Mouse (Mus musculus) stomach, postnatal 0 days (tissue): Measurements from ENCODE around the gene Agr3. TPM values are rescaled to one million over a fixed set of nuclear protein-coding genes. Genes with fewer than 3 reads are reported as not detected.

Source experiments
- ATAC-seq: fragments of 200-750 bp; cut with Nextera tagmentation; 2 replicates; pipeline ENCODE4 v1.8.0; 2017; ENCODE audit not compliant: low FRiP score, low TSS enrichment
- DNase-seq: peaks from one replicate; pipeline ENCODE4 v3.0.0-alpha.2; 2016; ENCODE audit warnings: low spot score
- H3K27ac ChIP-seq: fragments of 300-500 bp; sonication (generic); replicated peaks from 2 replicates; pipeline ENCODE4 v1.5.1; 2014; ENCODE audit warnings: mild to moderate bottlenecking, control low read depth
- H3K27me3 ChIP-seq: fragments of 300-500 bp; sonication (generic); 2 replicates; pipeline ENCODE4 v1.6.1; 2014; ENCODE audit warnings: low read length; ENCODE audit not compliant: control insufficient read depth, insufficient read depth
- H3K36me3 ChIP-seq: fragments of 300-500 bp; sonication (generic); 2 replicates; pipeline ENCODE4 v1.6.1; 2014; ENCODE audit warnings: low read length, mixed read lengths; ENCODE audit not compliant: control insufficient read depth, insufficient read depth
- H3K4me1 ChIP-seq: fragments of 300-500 bp; sonication (generic); replicated peaks from 2 replicates; pipeline ENCODE4 v1.6.1; 2014; ENCODE audit warnings: antibody characterized with exemption; ENCODE audit not compliant: control insufficient read depth, insufficient read depth
- H3K4me2 ChIP-seq: fragments of 300-500 bp; sonication (generic); replicated peaks from 2 replicates; pipeline ENCODE4 v1.6.1; 2014; ENCODE audit warnings: low read depth, mild to moderate bottlenecking, control low read depth, moderate library complexity
- H3K4me3 ChIP-seq: fragments of 300-500 bp; sonication (generic); 2 replicates; pipeline ENCODE4 v1.5.1; 2014; ENCODE audit warnings: low read depth, low read length, control low read depth
- H3K9ac ChIP-seq: fragments of 300-500 bp; sonication (generic); 2 replicates; pipeline ENCODE4 v1.6.1; 2014; ENCODE audit warnings: mild to moderate bottlenecking, low read length, control low read depth, mixed read lengths
- H3K9me3 ChIP-seq: fragments of 300-500 bp; sonication (generic); 2 replicates; pipeline ENCODE4 v1.6.1; 2016; ENCODE audit warnings: low read length; ENCODE audit not compliant: control insufficient read depth
- CTCF ChIP-seq: IDR thresholded peaks from 2 replicates; pipeline ENCODE4 v1.5.1; 2016; ENCODE audit warnings: antibody characterized with exemption, low read depth, mild to moderate bottlenecking, moderate library complexity
- EP300 ChIP-seq: optimal IDR thresholded peaks from 2 replicates; pipeline ENCODE3; 2016; ENCODE audit warnings: antibody characterized with exemption
- WGBS: fragments of 180-500 bp; shearing (Covaris S2); extraction: QIAGEN DNeasy Blood & Tissue Kit; methylation state at CpG from one replicate; pipeline ENCODE4 v1.1.7; 2014; 5-methylcytosine and 5-hydroxymethylcytosine counted together
- polyA plus RNA-seq: library from polyadenylated mRNA; unstranded; fragments of >200 nt; fragmentation: Nextera tagmentation; extraction: Ambion mirVana; gene quantifications from 2 replicates; pipeline ENCODE4 v1.2.1, GENCODE M21; 2015

Agr3 gene
- polyA plus RNA-seq, 1 experiment from 2014 or later = 1.2 TPM

DNA sequence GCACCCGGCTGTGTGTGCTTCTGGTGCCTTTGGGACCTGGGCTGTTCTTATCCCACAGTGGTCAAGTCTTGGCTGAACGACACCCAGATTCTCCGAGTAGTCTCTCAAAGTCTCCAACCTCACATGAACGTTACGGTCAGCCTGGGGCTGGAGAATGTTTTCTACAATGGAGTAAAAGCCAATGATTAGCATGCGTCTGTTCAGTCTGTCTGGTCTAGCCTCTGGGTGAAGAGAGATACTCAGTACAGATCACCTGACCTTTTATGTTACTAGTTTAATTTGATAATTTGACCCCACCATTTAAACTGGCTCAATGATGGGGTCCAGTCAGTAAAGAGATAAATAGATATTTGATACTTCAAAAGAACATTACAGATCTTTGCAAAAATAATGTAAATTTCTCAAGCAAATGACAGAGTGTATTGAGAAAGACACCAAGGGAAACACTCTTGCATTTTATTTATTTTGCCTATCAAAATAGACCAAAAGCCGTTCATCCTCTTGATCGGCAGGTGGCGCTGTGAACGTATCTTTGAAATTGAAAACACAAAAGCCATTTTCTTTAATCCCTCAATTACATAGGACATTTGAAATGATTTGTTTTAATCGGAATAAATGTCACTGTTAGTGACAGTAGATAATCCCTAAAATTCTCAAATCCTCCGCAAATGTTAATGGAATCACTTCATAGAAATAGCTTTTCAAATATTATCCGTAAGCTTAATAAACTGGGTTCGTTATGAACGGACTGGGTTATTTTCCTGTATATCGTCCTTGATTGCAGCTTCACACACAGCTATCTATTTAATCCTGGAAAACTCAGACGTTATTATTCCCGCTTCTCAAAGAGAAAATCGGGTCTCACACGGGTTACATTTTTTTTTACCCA lies 29.3 kb upstream of the Agr3 start:
- no peak for ATAC-seq
- H3K9me3 ChIP-seq = no peaks in the 10 kb centered on the region
- no peak overlapping the region for H3K9ac ChIP-seq
- no peaks in the 10 kb centered on the region for H3K27me3 ChIP-seq
- 29% methylated on average over 20 of the region's 20 CpGs for WGBS
- no peaks in the 10 kb centered on the region for H3K36me3 ChIP-seq
- H3K4me2 ChIP-seq = peak overlapping the region; percentile 39
- H3K4me1 ChIP-seq = no peaks in the 10 kb centered on the region
- peak overlapping the region; percentile 27; the same call in 1 of the 2 replicates for H3K4me3 ChIP-seq
- DNase-seq = peak; percentile 68
- TF ChIP-seq CTCF (peak; percentile 87), EP300 (no peak)
- H3K27ac ChIP-seq = no peak overlapping the region

DNA sequence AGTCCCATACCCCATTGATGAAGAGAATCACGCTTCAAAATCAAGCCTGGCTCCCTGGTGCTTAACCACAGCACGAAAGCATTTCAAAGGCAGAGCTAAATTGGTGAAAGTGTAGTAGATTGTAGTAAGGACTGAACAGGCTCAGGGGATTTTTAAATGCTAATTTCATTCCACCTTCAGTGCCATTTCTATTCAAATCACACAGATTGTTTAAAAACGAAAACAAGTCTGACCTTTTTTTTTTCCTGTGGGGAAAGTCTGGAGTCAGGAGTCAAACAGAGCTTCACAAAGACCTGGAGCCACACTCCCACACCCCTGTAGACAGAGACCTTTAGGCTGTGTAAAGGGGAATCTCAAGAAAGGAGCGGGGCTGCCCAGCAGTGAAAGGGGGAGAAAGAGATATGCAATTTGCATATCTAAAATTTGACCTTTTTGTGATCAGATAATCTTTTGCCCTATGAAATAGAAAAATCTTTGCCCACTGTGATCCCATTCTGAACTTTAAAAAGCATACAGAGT lies 28.6 kb upstream of the Agr3 start:
- ATAC-seq (no peak), DNase-seq (no peak)

DNA sequence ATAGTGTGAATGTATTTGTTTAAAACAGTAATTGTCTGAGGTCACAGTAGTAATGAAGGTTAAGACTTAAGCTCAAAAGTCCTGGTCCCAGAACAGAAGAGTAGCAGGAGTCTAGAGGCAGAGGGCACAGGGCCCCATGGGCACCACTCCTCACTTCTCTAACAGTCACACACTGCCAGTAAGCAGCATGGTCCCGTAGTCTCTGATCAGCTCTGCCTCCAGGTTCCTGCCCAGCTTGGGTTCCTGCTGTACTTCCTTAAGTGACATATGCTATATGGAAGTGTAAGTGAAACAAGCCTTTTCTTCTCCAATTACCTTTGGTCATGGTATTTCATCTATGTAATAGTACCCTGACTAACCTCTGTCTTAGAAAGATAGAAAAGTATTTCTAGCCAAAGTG lies 14.8 kb upstream of the Agr3 start:
- Histone ChIP-seq H3K4me3 (no peak overlapping the region), H3K9me3 (no peaks in the 10 kb centered on the region), H3K4me2 (no peak overlapping the region), H3K9ac (no peak overlapping the region), H3K27me3 (no peaks in the 10 kb centered on the region), H3K36me3 (no peaks in the 10 kb centered on the region), H3K4me1 (no peaks in the 10 kb centered on the region), H3K27ac (no peak overlapping the region)
- DNase-seq = no peak
- TF ChIP-seq CTCF (no peak), EP300 (no peak)
- WGBS = 71% methylated on average over 1 of the region's 1 CpGs
- ATAC-seq = no peak

More for the DNA sequence above, 28.6 kb upstream of the Agr3 start:
- 40% methylated on average over 4 of the region's 4 CpGs for WGBS
- TF ChIP-seq CTCF (no peak), EP300 (no peak)
- Histone ChIP-seq H3K4me1 (no peaks in the 10 kb centered on the region), H3K4me2 (peak overlapping the region; percentile 39), H3K9me3 (no peaks in the 10 kb centered on the region), H3K27me3 (no peaks in the 10 kb centered on the region), H3K9ac (no peak overlapping the region), H3K27ac (no peak overlapping the region), H3K4me3 (peak overlapping the region; percentile 27; the same call in 1 of the 2 replicates), H3K36me3 (no peaks in the 10 kb centered on the region)

DNA sequence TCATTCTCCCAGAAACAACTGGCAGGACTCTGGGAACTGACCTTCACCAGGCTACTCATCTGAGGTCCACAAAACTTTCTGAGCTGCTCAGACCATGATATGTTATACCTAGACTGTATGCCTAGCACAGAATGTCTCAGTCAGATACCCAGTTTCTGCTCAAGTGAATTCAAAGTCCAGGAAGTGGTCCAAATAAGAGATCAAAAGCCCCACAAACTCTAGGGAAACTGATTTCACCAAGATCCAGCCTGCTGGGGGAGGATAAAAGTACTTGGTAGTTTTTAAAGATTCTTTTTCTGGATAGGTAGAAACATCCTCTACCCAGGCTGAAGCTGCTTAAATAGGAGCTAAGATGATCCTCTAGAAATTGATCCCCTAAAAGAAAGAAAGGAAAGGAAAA lies 9.6 kb upstream of the Agr3 start:
- Histone ChIP-seq H3K4me3 (no peak overlapping the region), H3K9ac (no peak overlapping the region), H3K4me1 (no peaks in the 10 kb centered on the region), H3K27me3 (no peaks in the 10 kb centered on the region), H3K9me3 (no peaks in the 10 kb centered on the region), H3K27ac (no peak overlapping the region), H3K4me2 (no peak overlapping the region), H3K36me3 (no peaks in the 10 kb centered on the region)
- TF ChIP-seq EP300 = no peak
- no peak for TF ChIP-seq CTCF
- DNase-seq (no peak), ATAC-seq (no peak)

DNA sequence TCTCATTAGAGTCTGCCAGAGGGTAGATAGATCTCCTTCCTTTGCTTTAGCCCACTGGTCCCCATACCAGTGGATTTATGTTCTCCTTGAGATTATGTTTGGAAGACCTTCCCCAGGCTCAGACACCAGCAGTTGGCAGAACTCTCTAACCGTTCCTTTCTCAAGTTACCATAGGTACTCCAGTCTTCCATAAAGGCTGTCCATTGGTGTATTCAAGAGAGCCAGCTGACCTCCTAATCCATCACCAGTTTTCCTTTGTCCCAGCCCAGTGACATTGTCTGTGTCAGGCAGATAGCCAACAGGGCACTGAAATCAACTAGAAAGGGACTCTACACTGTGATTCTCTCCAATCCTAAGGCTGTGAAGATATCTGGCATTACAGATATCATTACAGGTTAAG lies 9.0 kb upstream of the Agr3 start:
- Histone ChIP-seq H3K27ac (no peak overlapping the region), H3K4me2 (no peak overlapping the region), H3K36me3 (no peaks in the 10 kb centered on the region), H3K4me1 (no peaks in the 10 kb centered on the region), H3K27me3 (no peaks in the 10 kb centered on the region), H3K9ac (no peak overlapping the region), H3K4me3 (no peak overlapping the region), H3K9me3 (no peaks in the 10 kb centered on the region)
- DNase-seq = no peak
- 47% methylated on average over 1 of the region's 1 CpGs for WGBS
- TF ChIP-seq EP300 (no peak), CTCF (no peak)
- no peak for ATAC-seq

DNA sequence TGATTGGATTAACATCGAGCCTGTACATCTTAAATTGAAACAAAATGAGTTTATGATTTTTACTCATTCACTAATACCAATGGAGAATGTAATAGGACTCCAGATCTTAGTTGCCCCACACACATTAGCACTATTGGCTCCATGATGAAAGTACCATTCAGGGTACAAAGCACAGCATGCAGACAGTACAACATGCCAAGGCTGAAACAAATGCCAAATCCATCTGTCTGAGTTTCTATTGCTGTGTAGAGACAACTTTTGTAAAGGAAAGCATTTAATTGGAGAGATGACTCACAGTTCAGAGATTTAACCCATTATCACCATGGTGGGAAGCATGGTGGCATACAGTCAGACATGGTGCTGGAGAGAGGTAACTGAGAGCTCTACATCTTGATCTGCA lies 7.4 kb upstream of the Agr3 start:
- DNase-seq (no peak), ATAC-seq (no peak)
- no peaks in the 10 kb centered on the region for H3K4me1 ChIP-seq
- WGBS = 64% methylated on average over 1 of the region's 1 CpGs
- H3K36me3 ChIP-seq = no peaks in the 10 kb centered on the region
- H3K9me3 ChIP-seq = no peaks in the 10 kb centered on the region
- H3K9ac ChIP-seq = no peak overlapping the region
- H3K27me3 ChIP-seq = no peaks in the 10 kb centered on the region
- H3K4me3 ChIP-seq = no peak overlapping the region
- TF ChIP-seq EP300 = no peak
- no peak for TF ChIP-seq CTCF
- H3K27ac ChIP-seq = no peak overlapping the region
- no peak overlapping the region for H3K4me2 ChIP-seq
